Mouse (Mus musculus): ENCODE results near the gene Ndfip2. TPM values are rescaled to one million over a fixed set of nuclear protein-coding genes. Genes with fewer than 3 reads are reported as not detected.

Gene Ndfip2
- total RNA-seq (2023) = 10 to 100 TPM; 23.3 to 24.6 TPM

GRCm38 (mm10) chr14:105258379-105259034 lies at the start of gene Ndfip2:
Gene Ndfip2, plus strand, starts transcription at chr14:105258573.

Other genes with a start within 250 kb of the Ndfip2 start
- gene Rbm26, start 81.2 kb upstream of the Ndfip2 start, total RNA-seq (2023) = 10 to 100 TPM; 44.9 to 47.2 TPM